Mouse (Mus musculus): ENCODE data around the gene R3hdm2. TPM values are rescaled to one million over a fixed set of nuclear protein-coding genes. Genes with fewer than 3 reads are reported as not detected.

The R3hdm2 gene
- polyA plus RNA-seq, 1 experiment: 475 TPM

GRCm38 (mm10) chr10:127520714-127521357 lies 140.7 kb downstream of the R3hdm2 start:
- Histone ChIP-seq H3K27ac (ENCODE audit: insufficient read depth, low read depth, low read length) (no peak overlapping the region), H3K4me3 (ENCODE audit: insufficient read depth, low read depth, low read length) (no peak overlapping the region), H3K4me1 (ENCODE audit: control insufficient read depth, insufficient read depth, low read length) (peaks cover 23% of the 10 kb centered on the region)
- no peak for TF ChIP-seq POLR2A (IDR thresholded peaks at IDR 0.05; ENCODE audit: insufficient read depth, low read depth, low read length)
- no peak for TF ChIP-seq CTCF (IDR thresholded peaks at IDR 0.05; ENCODE audit: insufficient read depth, low read depth, low read length)
- 90% methylated on average over 20 of the region's 20 CpGs for WGBS

- peaks cover 31% of the 10 kb centered on the region for H3K4me1 ChIP-seq (ENCODE audit: control insufficient read depth, insufficient read depth, low read length)
- H3K27ac ChIP-seq (ENCODE audit: insufficient read depth, low read depth, low read length): no peak overlapping the region
- 9% methylated on average over 12 of the region's 12 CpGs for WGBS
- H3K4me3 ChIP-seq (ENCODE audit: insufficient read depth, low read depth, low read length): peak overlapping the region; percentile 61
- TF ChIP-seq POLR2A (IDR thresholded peaks at IDR 0.05; ENCODE audit: insufficient read depth, low read depth, low read length) (no peak), CTCF (IDR thresholded peaks at IDR 0.05; ENCODE audit: insufficient read depth, low read depth, low read length) (no peak)
These were observed 141.5 kb downstream of the R3hdm2 start for GRCm38 (mm10) chr10:127521611-127522080.

GRCm38 (mm10) chr10:127522088-127522581 lies 142.0 kb downstream of the R3hdm2 start, which contains the start of gene Shmt2:
Gene Shmt2 (minus strand): TSS chr10:127522444.
- WGBS: under 1% methylated on average over 21 of the region's 21 CpGs
- peaks cover 35% of the 10 kb centered on the region for H3K4me1 ChIP-seq (ENCODE audit: control insufficient read depth, insufficient read depth, low read length)
- TF ChIP-seq CTCF (IDR thresholded peaks at IDR 0.05; ENCODE audit: insufficient read depth, low read depth, low read length): no peak
- TF ChIP-seq POLR2A (IDR thresholded peaks at IDR 0.05; ENCODE audit: insufficient read depth, low read depth, low read length): no peak
- H3K27ac ChIP-seq (ENCODE audit: insufficient read depth, low read depth, low read length): no peak within 1 kb of the TSS
- H3K4me3 ChIP-seq (ENCODE audit: insufficient read depth, low read depth, low read length): peak within 1 kb of the TSS; percentile 61

DNA sequence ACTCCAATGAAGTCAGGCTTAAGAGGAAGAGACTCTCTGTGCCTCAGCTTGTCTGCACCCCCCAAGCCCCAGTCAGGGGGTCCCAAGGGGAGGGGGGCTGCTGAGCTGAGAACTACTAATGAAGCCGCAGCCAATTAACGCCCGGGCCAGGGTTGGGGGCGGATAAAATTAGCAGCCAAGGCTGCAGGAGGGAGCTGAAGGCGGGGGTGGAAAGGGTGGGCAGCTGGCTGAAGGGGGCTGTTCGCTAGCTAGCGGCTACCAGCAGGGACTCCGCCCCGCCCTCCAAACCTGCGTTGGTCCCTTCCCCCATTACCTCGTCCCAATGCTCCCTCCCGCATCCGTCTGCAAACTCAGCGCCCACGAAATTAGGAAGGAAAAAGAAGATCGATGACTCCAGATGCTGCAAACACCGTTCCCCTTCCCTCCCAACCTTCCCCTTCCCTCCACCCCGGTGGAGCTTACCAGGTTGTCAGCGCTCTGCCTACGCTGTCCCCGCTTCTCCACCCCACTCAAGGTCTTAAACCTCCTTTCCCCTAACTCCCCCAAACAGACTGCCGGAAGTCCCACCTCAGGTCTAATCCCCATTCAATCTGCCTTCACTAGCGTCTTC lies 144.6 kb downstream of the R3hdm2 start:
- 8% methylated on average over 23 of the region's 23 CpGs for WGBS
- Histone ChIP-seq H3K4me3 (ENCODE audit: insufficient read depth, low read depth, low read length) (no peak overlapping the region), H3K27ac (ENCODE audit: insufficient read depth, low read depth, low read length) (no peak overlapping the region), H3K4me1 (ENCODE audit: control insufficient read depth, insufficient read depth, low read length) (peaks cover 50% of the 10 kb centered on the region)
- no peak for TF ChIP-seq CTCF (IDR thresholded peaks at IDR 0.05; ENCODE audit: insufficient read depth, low read depth, low read length)
- no peak for TF ChIP-seq POLR2A (IDR thresholded peaks at IDR 0.05; ENCODE audit: insufficient read depth, low read depth, low read length)

DNA sequence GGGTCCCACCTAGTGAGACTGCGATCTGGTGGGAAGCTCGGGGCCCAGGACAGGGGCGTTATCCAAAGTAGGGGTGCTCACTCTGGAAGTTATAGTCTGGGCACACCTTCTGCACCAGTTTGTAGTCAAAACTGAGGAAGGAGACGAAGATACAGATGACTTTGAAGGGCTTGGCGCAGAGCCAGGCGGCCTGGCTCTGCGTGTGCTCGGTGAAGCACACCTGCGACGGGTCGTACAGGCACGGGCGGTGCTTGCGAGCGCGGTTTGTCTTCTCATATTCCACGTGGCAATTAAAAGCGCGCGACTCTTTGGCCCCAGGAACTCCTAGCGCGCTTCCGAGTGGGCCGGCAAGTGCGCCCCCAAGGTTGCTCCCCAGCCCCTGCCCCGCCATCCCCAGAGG lies 145.9 kb downstream of the R3hdm2 start:
- no peak overlapping the region for H3K27ac ChIP-seq (ENCODE audit: insufficient read depth, low read depth, low read length)
- H3K4me3 ChIP-seq (ENCODE audit: insufficient read depth, low read depth, low read length): no peak overlapping the region
- 10% methylated on average over 26 of the region's 26 CpGs for WGBS
- TF ChIP-seq POLR2A (IDR thresholded peaks at IDR 0.05; ENCODE audit: insufficient read depth, low read depth, low read length): no peak
- TF ChIP-seq CTCF (IDR thresholded peaks at IDR 0.05; ENCODE audit: insufficient read depth, low read depth, low read length): no peak
- peaks cover 47% of the 10 kb centered on the region for H3K4me1 ChIP-seq (ENCODE audit: control insufficient read depth, insufficient read depth, low read length)

DNA sequence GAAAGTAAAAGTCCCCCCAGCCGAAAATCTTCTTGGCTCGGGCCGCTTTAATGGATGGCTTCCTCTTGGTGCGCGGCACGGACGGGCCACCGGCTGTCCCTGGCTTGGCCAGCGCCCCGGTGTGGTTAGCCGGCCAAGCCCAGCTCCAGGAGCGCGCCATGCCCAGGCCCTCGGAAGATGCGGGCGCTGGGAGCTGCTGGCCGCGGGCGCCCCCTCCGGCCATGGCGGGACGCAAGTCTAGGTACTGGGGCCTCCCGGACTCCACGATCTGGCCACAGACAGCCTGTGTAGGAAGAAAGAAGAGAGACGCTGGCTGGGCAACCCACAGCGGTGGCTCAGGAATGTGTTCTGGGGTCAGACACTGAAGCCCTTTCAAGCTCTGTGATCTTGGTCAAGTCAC lies 146.6 kb downstream of the R3hdm2 start:
- Histone ChIP-seq H3K27ac (ENCODE audit: insufficient read depth, low read depth, low read length) (no peak overlapping the region), H3K4me3 (ENCODE audit: insufficient read depth, low read depth, low read length) (no peak overlapping the region), H3K4me1 (ENCODE audit: control insufficient read depth, insufficient read depth, low read length) (peaks cover 43% of the 10 kb centered on the region)
- WGBS: 10% methylated on average over 26 of the region's 26 CpGs
- TF ChIP-seq POLR2A (IDR thresholded peaks at IDR 0.05; ENCODE audit: insufficient read depth, low read depth, low read length) (no peak), CTCF (IDR thresholded peaks at IDR 0.05; ENCODE audit: insufficient read depth, low read depth, low read length) (no peak)

- Histone ChIP-seq H3K27ac (ENCODE audit: insufficient read depth, low read depth, low read length) (no peak overlapping the region), H3K4me1 (ENCODE audit: control insufficient read depth, insufficient read depth, low read length) (peaks cover 44% of the 10 kb centered on the region), H3K4me3 (ENCODE audit: insufficient read depth, low read depth, low read length) (no peak overlapping the region)
- no peak for TF ChIP-seq CTCF (IDR thresholded peaks at IDR 0.05; ENCODE audit: insufficient read depth, low read depth, low read length)
- WGBS: 49% methylated on average over 17 of the region's 17 CpGs
These were observed 147.4 kb downstream of the R3hdm2 start for GRCm38 (mm10) chr10:127527481-127527880.

DNA sequence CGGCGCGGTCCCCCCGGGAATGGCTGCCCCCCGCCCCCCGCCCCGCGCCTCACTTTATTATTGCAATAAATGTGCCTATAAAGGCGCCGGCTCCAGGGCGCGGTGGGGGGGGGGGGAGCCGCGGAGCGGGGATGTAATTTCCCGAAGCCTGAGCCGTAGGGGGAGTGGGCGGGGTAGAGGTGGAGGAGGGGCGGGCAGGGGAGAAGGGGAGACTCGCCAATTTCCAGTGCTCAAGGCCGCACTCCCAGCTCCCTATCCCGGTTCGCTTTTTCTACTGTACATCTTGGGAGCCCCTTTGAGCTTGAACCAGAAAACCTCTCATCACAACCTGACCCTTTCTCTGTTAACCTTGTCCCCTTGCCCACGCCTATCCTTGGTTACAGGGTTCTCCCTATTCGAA lies 150.8 kb downstream of the R3hdm2 start:
- H3K4me1 ChIP-seq (ENCODE audit: control insufficient read depth, insufficient read depth, low read length): peaks cover 46% of the 10 kb centered on the region

DNA sequence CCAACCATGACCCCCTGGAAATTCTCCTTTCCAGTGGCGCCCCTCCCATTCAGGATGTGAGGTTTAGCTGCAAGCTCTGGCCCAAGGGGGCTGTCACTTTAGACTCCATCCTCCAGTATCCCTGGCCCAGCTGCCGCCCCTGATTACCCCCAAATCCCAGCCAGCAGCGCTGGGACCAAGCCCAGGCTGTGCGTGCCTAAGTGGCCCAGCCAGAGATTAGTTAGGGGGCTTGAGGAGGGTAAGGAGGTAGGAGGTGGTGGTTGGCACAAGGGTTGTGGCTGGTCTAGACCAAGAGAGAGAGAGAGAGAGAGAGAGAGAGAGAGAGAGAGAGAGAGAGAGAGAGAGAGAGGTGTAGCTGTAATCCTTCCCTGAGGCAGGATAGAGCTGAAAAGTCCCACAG lies 151.4 kb downstream of the R3hdm2 start:
- WGBS: 45% methylated on average over 4 of the region's 4 CpGs
- TF ChIP-seq POLR2A (IDR thresholded peaks at IDR 0.05; ENCODE audit: insufficient read depth, low read depth, low read length): no peak
- TF ChIP-seq CTCF (IDR thresholded peaks at IDR 0.05; ENCODE audit: insufficient read depth, low read depth, low read length): no peak
- Histone ChIP-seq H3K4me3 (ENCODE audit: insufficient read depth, low read depth, low read length) (no peak overlapping the region), H3K4me1 (ENCODE audit: control insufficient read depth, insufficient read depth, low read length) (peaks cover 43% of the 10 kb centered on the region), H3K27ac (ENCODE audit: insufficient read depth, low read depth, low read length) (no peak overlapping the region)

More for the DNA sequence above, 150.8 kb downstream of the R3hdm2 start:
- Histone ChIP-seq H3K4me3 (ENCODE audit: insufficient read depth, low read depth, low read length) (no peak overlapping the region), H3K27ac (ENCODE audit: insufficient read depth, low read depth, low read length) (no peak overlapping the region)
- 14% methylated on average over 25 of the region's 25 CpGs for WGBS
- TF ChIP-seq POLR2A (IDR thresholded peaks at IDR 0.05; ENCODE audit: insufficient read depth, low read depth, low read length) (no peak), CTCF (IDR thresholded peaks at IDR 0.05; ENCODE audit: insufficient read depth, low read depth, low read length) (no peak)
